19 mouse cellular contexts compared by ENCODE assay signal in genomic region chr17:73814500-73815190, GRCm38 (mm10). TPM values are rescaled to one million over a fixed set of nuclear protein-coding genes. Genes with fewer than 3 reads are reported as not detected.
A peak's percentile ranks its signal among the peaks of the same experiment; 100 is the strongest.
DNase-seq lines count a peak whose midpoint lies in the region; TF ChIP-seq lines count a peak whose summit lies in the region.
"Had no signal": no experiment of that assay in that cellular context is flagged by ENCODE, and none has a peak within 500 bp of the region (broad histone marks: within the 10 kb centered on the region; RNA-seq: fewer than 3 reads in every experiment).

No protein-coding gene starts in this region.

- no peaks in the 10 kb centered on the region for H3K79me2 ChIP-seq in CH12.LX (replicated peaks; ENCODE audit: control insufficient read depth, extremely low read depth, insufficient read depth, poor library complexity, severe bottlenecking)

- no peak overlapping the region for H3K4me3 ChIP-seq in CH12.LX (replicated peaks in 1 of 3; ENCODE audit: low read depth in 2 of 3, low read length in 2 of 3, poor library complexity in 1 of 3)
- H3K4me3 ChIP-seq: erythroblast, embryonic 14.5 days; heart, embryonic 12.5 days; hindbrain, embryonic 10.5 days; intestine, embryonic 15.5 days; kidney, embryonic 15.5 days; limb, embryonic 12.5 days; liver, embryonic 15.5 days had no signal

- H3K9ac ChIP-seq in CH12.LX (ENCODE audit: insufficient read depth, low read depth): no peak overlapping the region
- H3K9ac ChIP-seq: heart, embryonic 12.5 days; intestine, embryonic 15.5 days; kidney, embryonic 15.5 days; limb, embryonic 12.5 days; liver, embryonic 15.5 days had no signal

- peaks cover 0 to 47% of the 10 kb centered on the region in 2 experiments for H3K36me3 ChIP-seq in CH12.LX (replicated peaks in 1 of 2; ENCODE audit: control insufficient read depth in 1 of 2, insufficient read depth in 1 of 2, low read length in 1 of 2)
- H3K36me3 ChIP-seq: heart, embryonic 12.5 days; hindbrain, embryonic 10.5 days; intestine, embryonic 15.5 days; kidney, embryonic 15.5 days; limb, embryonic 12.5 days; liver, embryonic 15.5 days had no signal

- in situ Hi-C loops in CH12.LX (cut with MboI; ENCODE audit: low pct_ligation_motif_present, low pct_unique_long_range_greater_than_20kb, low sequenced_read_pairs): no loop called here

- peak overlapping the region; percentile 34 for H3K4me2 ChIP-seq in CH12.LX (ENCODE audit: insufficient read depth, low read depth, poor library complexity, severe bottlenecking)
- H3K4me2 ChIP-seq: heart, embryonic 12.5 days; intestine, embryonic 15.5 days; kidney, embryonic 15.5 days; limb, embryonic 12.5 days; liver, embryonic 15.5 days; midbrain, embryonic 11.5 days had no signal

- peak; percentile 39 for DNase-seq in lung, postnatal 25 days (ENCODE audit: low spot score)
- DNase-seq in lung, postnatal 14 days: no peak
- peak; percentile 85 for DNase-seq in CH12.LX (ENCODE audit: extremely low read depth)
- DNase-seq in naive thymus-derived CD4-positive, alpha-beta T cell, adult 2 months (ENCODE audit: low read depth): peak; percentile 85
- DNase-seq in thymus, postnatal 14 days: peak; percentile 81
- DNase-seq in embryo, embryonic 10.5 days (ENCODE audit: low spot score): no peak
- no peak for DNase-seq in neural tube, embryonic 10.5 days (ENCODE audit: extremely low spot score, low spot score)
- no peak for DNase-seq in adrenal gland, postnatal 4 days (ENCODE audit: low spot score in 2 of 2)
- DNase-seq: adrenal gland, adult 8-10 months; cerebellum, adult 11-12 months; retina, postnatal 1 day had no signal

- no peak for TF ChIP-seq CTCF in CH12.LX (conservative IDR thresholded peaks at IDR 0.05 in 1 of 2, IDR thresholded peaks at IDR 0.05 in 1 of 2; ENCODE audit: low read depth in 2 of 2, low read length in 2 of 2)

- H3K4me1 ChIP-seq in CH12.LX (ENCODE audit: control insufficient read depth in 1 of 2, insufficient read depth in 2 of 2): peaks cover 37 to 97% of the 10 kb centered on the region in 2 experiments
- H3K4me1 ChIP-seq: heart, embryonic 12.5 days; intestine, embryonic 15.5 days; kidney, embryonic 15.5 days; liver, embryonic 15.5 days had no signal

- H3K27me3 ChIP-seq in CH12.LX (replicated peaks): no peaks in the 10 kb centered on the region
- H3K27me3 ChIP-seq: heart, embryonic 12.5 days; intestine, embryonic 15.5 days; kidney, embryonic 15.5 days; limb, embryonic 12.5 days; liver, embryonic 15.5 days had no signal

- dilution Hi-C loops in CH12.LX (cut with MboI; ENCODE audit: extremely low pct_ligation_motif_present, extremely low pct_unique_long_range_greater_than_20kb, low sequenced_read_pairs): no loop called here

- TF ChIP-seq EP300 in CH12.LX (IDR thresholded peaks at IDR 0.05; ENCODE audit: low read length): peak; percentile 85

- TF ChIP-seq RAD21 in CH12.LX (IDR thresholded peaks at IDR 0.05; ENCODE audit: low read depth, low read length): no peak

- peak overlapping the region; percentile 64 for H3K27ac ChIP-seq in CH12.LX (ENCODE audit: insufficient read depth, low read depth)
- H3K27ac ChIP-seq: hindbrain, embryonic 10.5 days; intestine, embryonic 15.5 days; kidney, embryonic 15.5 days; limb, embryonic 12.5 days; liver, embryonic 15.5 days had no signal

- TF ChIP-seq POLR2A in CH12.LX (IDR thresholded peaks at IDR 0.05; ENCODE audit: low read depth, low read length): 0 out of 2 replicates have a peak, but pooled peaks have one; percentile 21

- no peaks in the 10 kb centered on the region for H3K9me3 ChIP-seq in CH12.LX (replicated peaks; ENCODE audit: low read length)
- H3K9me3 ChIP-seq: heart, embryonic 12.5 days; hindbrain, embryonic 10.5 days; intestine, embryonic 15.5 days; kidney, embryonic 15.5 days; limb, embryonic 12.5 days; liver, embryonic 15.5 days had no signal

TF ChIP-seq in CH12.LX, 34 proteins besides CTCF, POLR2A, EP300 and RAD21:
- no peak for TF ChIP-seq PAX5 (IDR thresholded peaks at IDR 0.05; ENCODE audit: low read length)
- no peak for TF ChIP-seq ZNF384 (IDR thresholded peaks at IDR 0.05; ENCODE audit: low read depth, low read length)
- peak; percentile 87 for TF ChIP-seq TCF12 (IDR thresholded peaks at IDR 0.05; ENCODE audit: low read depth, low read length)
- peak; percentile 73 for TF ChIP-seq IRF4 (IDR thresholded peaks at IDR 0.05; ENCODE audit: low read depth, low read length)
- TF ChIP-seq MYC (IDR thresholded peaks at IDR 0.05; ENCODE audit: low read depth, low read length): peak; percentile 54; the same call in 1 of the 2 replicates
- TF ChIP-seq JUND (conservative IDR thresholded peaks at IDR 0.05; ENCODE audit: low read depth, low read length): no peak
- peak; percentile 79 for TF ChIP-seq ETS1 (conservative IDR thresholded peaks at IDR 0.05; ENCODE audit: low read depth, low read length)
- no peak for TF ChIP-seq USF2 (conservative IDR thresholded peaks at IDR 0.05; ENCODE audit: low read depth, low read length)
- TF ChIP-seq MXI1 (IDR thresholded peaks at IDR 0.05; ENCODE audit: low read depth, low read length): 0 out of 2 replicates have a peak, but pooled peaks have one; percentile 33
- TF ChIP-seq E2F4 (IDR thresholded peaks at IDR 0.05; ENCODE audit: insufficient replicate concordance, low read depth, low read length): no peak
- TF ChIP-seq MAX (IDR thresholded peaks at IDR 0.05; ENCODE audit: low read length): peak; percentile 38; the same call in 1 of the 2 replicates
- TF ChIP-seq MEF2A (IDR thresholded peaks at IDR 0.05; ENCODE audit: borderline replicate concordance, low read depth, low read length): peak; percentile 71
- TF ChIP-seq CHD2 (IDR thresholded peaks at IDR 0.05; ENCODE audit: low read length): no peak
- no peak for TF ChIP-seq SMC3 (IDR thresholded peaks at IDR 0.05; ENCODE audit: low read depth, low read length)
- TF ChIP-seq USF1 (IDR thresholded peaks at IDR 0.05; ENCODE audit: low read depth, low read length): no peak
- no peak for TF ChIP-seq POLR2AphosphoS2 (IDR thresholded peaks at IDR 0.05; ENCODE audit: low read depth, low read length)
- TF ChIP-seq ELF1 (IDR thresholded peaks at IDR 0.05; ENCODE audit: low read depth, low read length): peak; percentile 66
- 0 out of 2 replicates have a peak, but pooled peaks have one; percentile 34 for TF ChIP-seq TBP (conservative IDR thresholded peaks at IDR 0.05; ENCODE audit: low read depth, low read length)
- no peak for TF ChIP-seq HCFC1 (IDR thresholded peaks at IDR 0.05; ENCODE audit: low read depth, low read length)
- TF ChIP-seq CHD1 (IDR thresholded peaks at IDR 0.05; ENCODE audit: low read depth, low read length): no peak
- TF ChIP-seq ZKSCAN1 (IDR thresholded peaks at IDR 0.05; ENCODE audit: borderline replicate concordance, low read depth, low read length): no peak
- TF ChIP-seq MAZ (IDR thresholded peaks at IDR 0.05; ENCODE audit: low read depth, low read length): peak; percentile 62; the same call in 1 of the 2 replicates
- TF ChIP-seq NRF1 (IDR thresholded peaks at IDR 0.05; ENCODE audit: low read depth, low read length): peak; percentile 76
- no peak for TF ChIP-seq JUN (IDR thresholded peaks at IDR 0.05; ENCODE audit: insufficient read depth, low read depth, low read length)
- peak; percentile 47; the same call in 1 of the 2 replicates for TF ChIP-seq SIN3A (IDR thresholded peaks at IDR 0.05; ENCODE audit: low read length)
- TF ChIP-seq NELFE (IDR thresholded peaks at IDR 0.05; ENCODE audit: low read depth, low read length): no peak
- TF ChIP-seq ZC3H11A (IDR thresholded peaks at IDR 0.05; ENCODE audit: low read depth, low read length): no peak
- peak; percentile 66; the same call in 1 of the 2 replicates for TF ChIP-seq RCOR1 (conservative IDR thresholded peaks at IDR 0.05; ENCODE audit: low read depth, low read length)
- TF ChIP-seq BHLHE40 (IDR thresholded peaks at IDR 0.05; ENCODE audit: low read depth, low read length): peak; percentile 94
- no peak for TF ChIP-seq MAFK (IDR thresholded peaks at IDR 0.05; ENCODE audit: insufficient replicate concordance, low read length)
- TF ChIP-seq KAT2A (IDR thresholded peaks at IDR 0.05; ENCODE audit: insufficient replicate concordance, low read length): no peak
- TF ChIP-seq GABPA (IDR thresholded peaks at IDR 0.05; ENCODE audit: insufficient replicate concordance, low read depth, low read length): no peak
- no peak for TF ChIP-seq ZMIZ1 (IDR thresholded peaks at IDR 0.05; ENCODE audit: low read depth, low read length)

RNA-seq across cellular contexts. Expression of gene Ehd3, which starts 10.7 kb away (rescaled TPM):
- 11.0 and 12.2 TPM in 2 replicates for total RNA-seq in CH12.LX (2012; rRNA removed)
- total RNA-seq in CH12.LX (2014; rRNA removed): 26.5 and 26.8 TPM in 2 replicates
- 35.9 and 37.0 TPM in 2 replicates for polyA plus RNA-seq in CH12.LX (2012; ENCODE audit: insufficient read length, low read depth)
- total RNA-seq in adrenal gland, postnatal 4 days (2021): 10 to 100 TPM; 43.6 to 49.5 TPM

Comparison
In these comparisons a context has a peak if more than half of its experiments do, and no peak if none do; other contexts are left out.
1. DNase-seq: peak in lung, postnatal 25 days (single experiment), CH12.LX (single experiment), naive thymus-derived CD4-positive, alpha-beta T cell, adult 2 months (single experiment) and thymus, postnatal 14 days (single experiment); none in lung, postnatal 14 days (single experiment), embryo, embryonic 10.5 days (single experiment), neural tube, embryonic 10.5 days (single experiment) and adrenal gland, postnatal 4 days (0 of 2).